Mouse (Mus musculus) adrenal gland, postnatal 14 days (tissue): Measurements from ENCODE around the gene Gfer. TPM values are rescaled to one million over a fixed set of nuclear protein-coding genes. Genes with fewer than 3 reads are reported as not detected.

Experiments used
- DNase-seq: peaks from one replicate; pipeline ENCODE4 v3.0.0; 2021; ENCODE audit warnings: mixed read lengths
- total RNA-seq: library from RNA; stranded (reverse); gene quantifications from 2 replicates; pipeline ENCODE4 v1.2.3, GENCODE M21; 2021

Gfer gene
- total RNA-seq, 1 experiment from 2014 or later: 36.0 TPM

DNA sequence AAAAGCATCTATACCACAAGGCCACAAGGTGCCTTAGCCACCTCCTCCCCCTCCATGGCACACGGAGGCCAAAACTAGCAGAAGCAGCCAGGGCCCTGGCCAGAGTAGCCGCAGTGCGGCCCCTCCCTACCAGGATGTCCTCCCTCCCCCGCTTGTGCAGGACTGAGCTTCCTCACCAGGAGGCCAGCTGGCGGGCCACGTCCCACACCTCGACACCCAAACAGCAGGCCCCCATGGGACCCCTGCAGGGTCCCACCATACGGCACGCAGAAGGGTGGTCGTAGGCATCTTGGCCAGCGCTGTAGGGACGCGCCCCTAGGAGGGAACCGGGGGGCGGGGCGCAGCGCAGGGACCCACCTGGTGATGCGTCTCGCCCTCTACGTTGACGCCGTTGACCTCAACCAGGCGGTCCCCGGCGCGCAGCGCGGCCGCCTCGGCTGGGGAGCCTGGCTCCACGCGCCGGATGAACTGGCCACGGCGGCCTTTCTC is 46.3 kb downstream of the Gfer start:
- DNase-seq: peak; percentile 79

DNA sequence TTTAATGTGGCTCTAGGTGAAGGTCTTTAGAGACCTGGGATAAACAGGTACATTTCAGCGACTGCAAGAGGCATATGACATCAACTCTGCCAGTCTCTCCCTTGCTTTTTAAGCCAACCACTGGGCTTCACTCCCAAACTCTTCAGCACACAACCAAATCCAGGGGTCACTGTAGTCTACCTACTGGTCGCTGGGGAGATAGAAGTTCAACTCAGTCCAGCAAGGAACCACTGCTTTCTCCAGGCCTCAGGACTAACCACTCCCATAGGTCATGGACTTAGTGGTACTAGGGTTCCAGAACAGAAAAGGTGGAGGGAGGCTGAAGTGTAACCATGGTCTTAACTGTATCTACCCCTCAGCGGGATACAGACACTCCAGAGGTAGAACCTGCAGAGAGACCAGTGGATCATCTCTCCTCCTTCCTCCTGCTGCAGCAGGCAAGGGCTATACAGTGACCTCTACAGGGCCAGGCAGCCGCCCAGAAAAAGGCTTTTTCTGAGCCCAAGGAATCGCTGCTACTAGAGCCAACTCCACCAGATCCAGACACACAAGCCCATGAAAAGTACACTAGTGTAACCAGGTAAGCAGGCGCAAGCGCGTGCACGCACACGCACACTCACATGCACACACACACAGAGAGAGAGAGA is 47.1 kb downstream of the Gfer start:
- no peak for DNase-seq

DNA sequence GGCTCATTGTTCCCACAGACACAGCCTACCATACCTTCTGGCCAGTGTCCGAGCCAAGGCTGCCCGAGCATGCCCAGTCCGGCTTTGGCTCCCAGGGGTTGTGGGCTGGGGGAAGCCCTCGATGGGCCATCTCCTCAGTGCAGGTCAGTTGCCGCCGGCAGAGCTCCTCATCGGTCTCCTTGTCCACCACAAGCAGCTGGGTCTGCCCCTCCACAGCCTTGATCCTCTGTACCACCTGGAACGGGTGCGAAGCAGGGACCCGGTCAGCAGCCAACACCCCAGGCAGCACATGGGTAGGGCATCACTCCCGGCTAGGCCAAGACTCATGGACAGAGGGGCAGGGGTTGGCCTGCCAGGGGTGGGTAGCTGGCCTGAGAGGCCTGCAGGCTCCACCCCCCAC is 48.5 kb downstream of the Gfer start:
- no peak for DNase-seq

DNA sequence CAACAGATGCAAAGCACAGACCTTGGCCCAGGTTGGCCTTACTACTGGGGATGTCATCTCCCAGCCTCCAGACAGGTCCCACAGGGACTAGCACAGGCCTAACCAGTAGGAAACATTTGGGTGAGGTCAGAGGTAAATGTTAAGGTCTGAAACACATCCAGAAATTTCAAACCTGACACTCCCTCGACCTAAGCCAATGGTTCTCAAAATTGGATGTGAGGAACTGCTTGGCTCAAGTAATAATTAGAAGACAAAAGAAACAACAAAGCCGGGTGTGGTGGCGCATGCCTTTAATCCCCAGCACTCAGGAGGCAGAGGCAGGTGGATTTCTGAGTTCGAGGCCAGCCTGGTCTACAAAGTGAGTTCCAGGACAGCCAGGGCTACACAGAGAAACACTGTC is 49.6 kb downstream of the Gfer start:
- no peak for DNase-seq

DNA sequence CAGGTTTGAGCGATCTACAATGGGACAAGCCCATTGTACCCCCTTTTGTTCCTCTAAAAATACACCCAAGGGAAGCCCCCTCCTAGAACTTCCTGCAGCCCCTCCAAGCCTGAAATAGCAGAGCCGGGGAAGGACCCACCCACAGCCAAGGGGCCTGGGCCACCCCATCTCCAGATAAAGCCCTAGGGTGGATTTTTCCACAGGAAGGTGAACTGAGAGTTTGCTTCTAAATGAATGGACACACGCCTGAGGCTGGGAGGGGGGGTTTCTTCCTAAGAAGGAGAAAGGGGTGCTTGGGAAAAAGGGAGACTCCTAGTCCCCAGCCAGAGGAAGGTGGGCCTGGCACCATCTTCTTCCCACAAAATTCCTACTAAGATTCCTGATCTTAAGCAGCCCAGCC is 50.0 kb downstream of the Gfer start:
- no peak for DNase-seq

DNA sequence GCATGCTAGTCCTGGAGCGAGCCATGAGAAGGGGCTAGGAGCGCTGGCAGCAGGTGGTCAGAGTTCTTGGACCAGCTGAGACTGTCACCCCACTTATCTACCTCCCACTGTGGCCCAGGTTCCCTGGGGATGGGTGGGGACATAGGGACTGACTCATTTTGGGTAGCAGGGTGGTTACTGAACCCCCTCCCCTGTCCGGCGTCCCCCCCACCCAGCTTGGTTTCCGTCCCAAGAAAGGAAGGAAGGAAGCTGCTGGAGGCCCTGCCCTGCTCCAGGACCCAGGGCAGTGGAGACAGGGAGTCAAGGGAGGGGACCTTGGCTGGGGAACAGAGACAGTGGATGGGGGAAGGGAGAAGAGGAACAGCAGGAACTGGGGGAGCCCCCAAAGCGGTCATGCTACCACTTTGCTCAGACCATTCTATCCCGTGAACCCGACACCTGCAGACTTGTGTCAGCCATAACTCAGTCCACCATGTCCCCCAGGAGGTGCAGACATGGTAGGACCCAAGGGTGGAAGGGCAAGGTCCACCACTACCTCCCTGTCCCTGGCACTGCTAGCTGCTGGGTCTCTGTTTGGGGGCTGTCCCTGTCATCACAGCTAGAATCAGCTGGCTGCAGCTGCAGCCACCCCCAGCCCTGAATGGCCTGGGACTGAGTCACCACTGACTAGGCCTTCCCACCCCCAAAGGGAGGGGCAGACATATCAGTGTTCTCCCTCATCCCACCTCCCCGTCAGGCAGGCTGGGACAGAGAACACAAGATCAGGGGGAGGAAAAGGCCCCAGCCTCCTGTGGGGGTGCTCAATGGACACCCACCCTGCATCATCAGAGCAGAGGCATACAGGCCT is 50.9 kb downstream of the Gfer start:
- peak; percentile 68 for DNase-seq

DNA sequence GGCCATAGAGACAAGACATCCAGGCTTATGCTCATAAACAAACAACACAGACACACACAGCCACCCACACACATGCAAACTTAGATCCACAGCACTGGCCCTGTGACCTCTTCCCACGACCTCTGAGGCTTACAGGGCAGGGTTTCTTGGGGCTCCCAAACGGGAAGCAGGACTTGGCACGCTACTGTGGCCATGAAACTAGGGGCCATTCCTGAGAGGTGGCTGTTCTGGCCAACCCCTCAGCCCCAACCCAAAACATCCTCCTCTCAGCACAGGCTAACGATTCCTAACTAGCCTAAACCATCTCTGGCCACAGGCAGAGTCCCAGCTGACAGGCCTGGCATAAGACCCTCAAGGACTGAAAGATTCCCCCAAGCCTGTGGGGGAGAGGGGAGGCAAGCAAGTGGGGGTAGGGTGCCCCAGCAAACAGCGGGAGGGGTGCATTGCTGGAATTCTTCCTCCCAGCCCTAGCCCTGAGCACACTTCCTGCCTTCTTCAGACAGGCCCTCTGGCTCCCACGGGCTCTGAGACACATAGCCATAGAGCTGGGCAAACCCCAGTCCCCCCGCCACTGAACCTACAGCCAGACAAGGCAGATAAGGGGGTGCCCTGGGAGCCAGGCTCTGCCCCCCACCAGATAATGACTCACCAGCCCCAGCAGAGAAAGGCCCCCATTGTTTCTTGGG is 51.8 kb downstream of the Gfer start:
- peak; percentile 26 for DNase-seq

Other genes starting within 250 kb of the Gfer start
- 16.2 and 19.4 TPM in 2 replicates for gene E4f1, start 225.8 kb downstream of the Gfer start, total RNA-seq
- 55.8 and 59.0 TPM in 2 replicates for gene Pgp, start 225.8 kb downstream of the Gfer start, total RNA-seq
- gene Bricd5, start 222.3 kb downstream of the Gfer start, total RNA-seq: 0.75 TPM in 1 of 2 replicates, not detected in the other
- 19.5 and 23.3 TPM in 2 replicates for gene Mlst8, start 217.1 kb downstream of the Gfer start, total RNA-seq
- gene Caskin1, start 207.6 kb downstream of the Gfer start, total RNA-seq: 14.8 and 16.1 TPM in 2 replicates
- 85.4 and 101 TPM in 2 replicates for gene Traf7, start 168.2 kb downstream of the Gfer start, total RNA-seq
- 1.1 and 1.8 TPM in 2 replicates for gene Rab26, start 161.9 kb downstream of the Gfer start, total RNA-seq
- gene Pkd1, start 146.3 kb downstream of the Gfer start, total RNA-seq: 42.2 and 44.3 TPM in 2 replicates
- 100 and 110 TPM in 2 replicates for gene Tsc2, start 63.5 kb downstream of the Gfer start, total RNA-seq
- gene Nthl1, start 63.5 kb downstream of the Gfer start, total RNA-seq: 7.2 and 7.7 TPM in 2 replicates
- gene Slc9a3r2, start 45.8 kb downstream of the Gfer start, total RNA-seq: 90.2 and 99.1 TPM in 2 replicates
- not detected in 2 replicates for gene Npw, start 37.7 kb downstream of the Gfer start, total RNA-seq
- gene Zfp598, start 26.5 kb downstream of the Gfer start, total RNA-seq: 44.5 and 47.4 TPM in 2 replicates
- gene Syngr3, start 6.2 kb downstream of the Gfer start, total RNA-seq: 1.8 and 5.7 TPM in 2 replicates
- gene Noxo1, start 78 bp upstream of the Gfer start, total RNA-seq: 3.6 and 5.7 TPM in 2 replicates
- 35.8 and 41.2 TPM in 2 replicates for gene Tbl3, start 11.5 kb upstream of the Gfer start, total RNA-seq
- gene Rnf151, start 21.9 kb upstream of the Gfer start, total RNA-seq: not detected in 2 replicates
- 702 and 762 TPM in 2 replicates for gene Rps2, start 22.0 kb upstream of the Gfer start, total RNA-seq
- gene Ndufb10, start 28.3 kb upstream of the Gfer start, total RNA-seq: 418 and 458 TPM in 2 replicates
- gene Rpl3l, start 31.7 kb upstream of the Gfer start, total RNA-seq: 0.53 TPM in 1 of 2 replicates, not detected in the other
- 73.2 and 98.3 TPM in 2 replicates for gene Msrb1, start 40.5 kb upstream of the Gfer start, total RNA-seq
- 2.0 and 2.4 TPM in 2 replicates for gene Hs3st6, start 56.8 kb upstream of the Gfer start, total RNA-seq
- gene Meiob, start 108.1 kb upstream of the Gfer start, total RNA-seq: 0.67 and 0.71 TPM in 2 replicates
- gene Hagh, start 144.0 kb upstream of the Gfer start, total RNA-seq: 122 and 150 TPM in 2 replicates
- 40.6 and 43.0 TPM in 2 replicates for gene Fahd1, start 154.2 kb upstream of the Gfer start, total RNA-seq
- gene Igfals, start 169.8 kb upstream of the Gfer start, total RNA-seq: 1.2 and 12.2 TPM in 2 replicates
- gene Nubp2, start 190.2 kb upstream of the Gfer start, total RNA-seq: 39.5 and 48.8 TPM in 2 replicates
- 30.2 and 34.6 TPM in 2 replicates for gene Spsb3, start 190.5 kb upstream of the Gfer start, total RNA-seq
- 36.7 and 43.1 TPM in 2 replicates for gene Eme2, start 198.9 kb upstream of the Gfer start, total RNA-seq
- 133 and 145 TPM in 2 replicates for gene Mrps34, start 199.0 kb upstream of the Gfer start, total RNA-seq
- gene Nme3, start 200.3 kb upstream of the Gfer start, total RNA-seq: 46.1 and 47.4 TPM in 2 replicates
- gene Mapk8ip3, start 240.8 kb upstream of the Gfer start, total RNA-seq: 84.3 and 111 TPM in 2 replicates